Mouse (Mus musculus): Measurements from ENCODE around the gene Zfp507.

DNA sequence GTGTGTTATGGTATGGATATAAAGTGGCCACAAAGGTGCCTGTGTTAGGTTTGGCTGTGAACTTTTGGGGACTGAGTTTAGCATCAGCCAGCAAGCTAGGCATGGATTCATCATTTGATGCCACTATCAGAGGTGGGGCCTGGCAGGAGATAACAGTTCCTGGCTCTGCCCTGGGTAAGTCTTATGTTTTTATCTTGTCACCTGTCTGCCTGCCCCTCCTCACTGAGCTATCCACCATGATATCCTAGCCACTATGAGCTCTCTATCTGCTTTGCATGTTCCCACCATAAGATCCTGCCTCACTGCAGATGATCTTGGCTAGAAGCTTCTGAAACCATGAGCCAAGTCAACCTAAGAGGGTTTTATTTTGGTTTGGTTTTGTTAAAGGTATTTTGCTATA lies 31.7 kb downstream of the Zfp507 start:
- TF ChIP-seq POLR2A (IDR thresholded peaks at IDR 0.05; ENCODE audit: borderline replicate concordance, extremely low read depth, low read depth, low read length) = no peak
- TF ChIP-seq CTCF (IDR thresholded peaks at IDR 0.05; ENCODE audit: insufficient read depth, low read length) = no peak

All from lung, adult 2 months (tissue).